Mouse (Mus musculus) testis, postnatal 14 days (tissue): ENCODE measurements at regions not wholly inside any gene's neighbourhood (a gene's known extent, or its start where the extent isn't known, plus 50 kb on each side); places are given as distances from the start of the nearest gene placed in this dataset.

Source experiments
- DNase-seq: peaks from one replicate; pipeline ENCODE4 v3.0.0; 2021; ENCODE audit warnings: low spot score

DNA sequence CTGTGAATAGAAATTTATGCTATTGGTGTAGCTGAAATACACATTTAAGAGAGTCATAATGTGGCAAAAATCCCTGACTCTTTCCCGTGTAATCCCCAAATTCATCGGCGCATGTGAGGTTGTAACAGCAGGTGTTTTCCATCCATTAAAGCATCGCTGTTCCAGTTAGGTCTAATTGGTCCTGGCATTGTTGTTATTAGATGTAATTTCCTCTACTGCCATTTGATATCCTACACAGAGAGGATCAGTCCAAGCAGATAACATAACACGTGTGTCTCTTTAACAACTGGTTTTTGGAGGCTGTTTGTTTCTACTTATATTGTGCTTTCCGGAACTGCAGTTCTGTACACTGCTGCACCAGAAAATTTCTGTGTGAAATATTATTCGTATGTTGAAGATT lies 101.8 kb downstream of the Vgll3 start:
- no peak for DNase-seq

DNA sequence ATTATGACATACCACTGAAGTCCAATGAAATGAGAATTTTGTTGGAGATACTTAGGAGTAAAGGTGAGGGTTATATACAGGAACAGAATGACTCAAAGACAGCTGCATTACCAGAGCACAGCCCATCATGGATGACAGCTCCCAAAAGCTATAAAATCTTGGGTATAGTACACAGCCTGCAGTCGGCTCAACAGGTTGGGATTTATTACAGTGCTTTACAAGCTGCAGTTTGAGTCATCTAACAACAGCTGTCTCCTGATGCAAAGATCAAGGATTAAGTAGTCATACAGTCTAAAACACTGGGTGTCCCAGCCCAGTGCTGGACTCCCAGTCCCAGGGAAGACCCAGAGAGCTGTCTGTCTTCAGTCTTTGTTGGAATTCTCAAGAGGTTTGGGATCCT lies 110.9 kb downstream of the Vgll3 start:
- DNase-seq: no peak

DNA sequence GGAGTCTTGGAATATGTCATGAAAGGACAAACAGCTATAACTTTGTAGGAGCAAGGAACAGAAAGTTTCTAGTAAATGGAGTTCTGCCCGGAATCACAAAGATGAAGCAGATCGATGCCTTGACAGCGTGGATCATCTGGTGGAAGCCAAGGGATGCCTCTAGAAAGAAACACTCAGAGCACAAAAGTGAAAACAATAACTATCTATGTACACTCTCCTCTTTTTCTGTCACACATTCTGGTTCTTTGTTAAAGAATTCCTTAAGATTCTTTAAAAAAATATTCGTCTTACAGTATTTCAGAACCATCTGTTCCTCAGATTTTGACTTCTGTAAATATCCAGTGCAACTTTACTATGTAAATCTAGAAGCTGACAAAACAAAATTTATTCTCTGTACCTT lies 148.8 kb downstream of the Vgll3 start:
- DNase-seq: no peak

DNA sequence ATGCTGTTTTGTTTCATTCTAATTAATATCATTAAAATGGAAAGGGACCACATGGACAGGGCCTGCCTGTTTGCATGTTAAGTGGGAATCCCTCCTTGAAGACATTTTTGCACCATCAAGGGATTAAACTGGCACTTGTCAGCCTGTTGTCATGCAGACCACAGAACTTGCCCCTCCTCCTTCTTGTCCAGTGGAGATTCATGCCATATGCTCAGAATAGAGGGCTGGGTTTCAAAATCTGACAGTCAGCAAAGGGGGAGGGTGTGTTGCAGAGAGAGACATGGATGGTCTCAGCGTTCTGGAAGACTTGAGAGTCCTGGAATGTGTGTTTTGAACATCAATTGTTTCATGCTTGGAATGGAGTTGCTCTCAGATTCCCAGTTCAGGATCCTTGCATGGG lies 149.2 kb downstream of the Vgll3 start:
- no peak for DNase-seq

DNA sequence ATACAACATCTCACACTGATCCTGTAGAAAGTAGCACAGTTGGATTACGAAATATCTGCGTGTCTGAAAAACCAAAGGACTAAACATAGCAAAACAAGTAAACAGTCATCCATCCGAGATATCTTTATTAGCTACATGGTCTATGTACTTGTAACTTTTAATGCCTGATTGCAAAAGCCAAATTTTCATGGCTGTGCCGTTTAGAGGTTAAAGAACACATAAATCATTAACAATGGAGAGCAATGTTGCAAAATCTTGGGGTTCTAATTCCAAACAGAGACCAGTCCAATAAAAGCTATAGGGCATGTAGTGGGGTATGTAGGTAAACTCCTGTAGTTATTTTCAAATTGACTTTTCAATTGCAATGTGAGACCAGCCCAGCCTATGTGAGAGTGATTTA lies 162.0 kb downstream of the Vgll3 start:
- DNase-seq: no peak

DNA sequence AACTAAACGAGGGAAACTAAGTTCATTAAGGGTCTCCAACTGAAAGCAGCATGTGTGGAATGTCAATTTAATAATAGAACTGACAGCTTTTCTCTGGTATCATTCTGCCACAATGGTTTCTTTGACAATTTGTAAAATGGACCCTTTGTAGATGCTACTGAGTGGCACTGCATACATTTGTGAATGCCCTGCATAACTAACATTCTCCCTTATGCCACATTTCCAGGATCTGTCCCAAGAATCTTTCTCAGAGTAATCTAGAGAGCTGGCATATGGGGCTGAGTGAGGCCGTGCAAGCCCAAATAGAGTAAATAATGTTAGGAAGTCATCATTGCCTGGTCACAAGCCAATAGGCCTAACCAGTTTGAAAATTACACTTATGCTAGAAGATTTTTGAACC lies 172.1 kb downstream of the Vgll3 start:
- DNase-seq: no peak

DNA sequence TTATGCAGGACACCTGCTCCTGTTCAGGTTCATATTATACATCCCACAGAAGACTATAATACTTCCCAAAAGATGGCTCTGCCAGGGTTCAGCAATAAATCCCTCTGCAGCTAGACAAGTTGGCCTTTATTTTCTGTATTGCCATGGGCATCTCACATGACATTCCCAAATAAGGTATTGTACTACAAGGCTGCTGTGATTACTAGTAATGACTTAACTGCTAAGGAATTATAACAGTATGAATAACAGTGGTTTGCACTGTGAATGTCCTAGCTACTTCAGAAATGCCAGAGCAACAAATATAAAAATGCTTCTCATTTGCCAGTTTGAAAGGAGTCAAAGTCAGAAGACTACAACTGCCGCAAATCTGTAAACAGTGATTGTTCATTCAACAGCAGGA lies 184.3 kb downstream of the Vgll3 start:
- no peak for DNase-seq

DNA sequence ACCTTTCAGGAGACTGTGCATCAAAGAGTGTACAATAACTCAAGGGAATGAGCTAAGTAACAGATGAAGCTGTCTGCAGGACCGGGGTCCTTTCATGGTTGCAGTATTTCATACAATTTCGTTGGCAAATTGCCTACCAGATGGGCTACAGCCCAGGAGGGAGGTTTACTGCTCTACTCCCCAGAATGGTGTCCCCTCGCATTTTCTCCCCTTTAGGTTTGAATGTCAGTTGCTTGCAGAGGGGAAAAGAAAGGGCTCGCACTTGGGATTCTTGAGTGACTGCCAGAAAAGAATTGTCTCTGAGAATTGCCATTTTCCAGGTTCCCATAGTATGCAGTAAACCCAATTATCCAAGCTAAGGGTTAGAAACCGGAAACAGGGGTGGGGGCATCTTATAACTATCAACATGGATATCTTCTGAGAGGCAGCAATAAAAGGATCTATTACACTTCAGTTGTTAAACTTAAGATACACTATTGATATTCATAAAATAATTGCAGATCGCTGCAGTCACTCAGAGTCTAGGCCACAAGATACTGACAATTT lies 185.7 kb downstream of the Vgll3 start:
- DNase-seq: no peak

DNA sequence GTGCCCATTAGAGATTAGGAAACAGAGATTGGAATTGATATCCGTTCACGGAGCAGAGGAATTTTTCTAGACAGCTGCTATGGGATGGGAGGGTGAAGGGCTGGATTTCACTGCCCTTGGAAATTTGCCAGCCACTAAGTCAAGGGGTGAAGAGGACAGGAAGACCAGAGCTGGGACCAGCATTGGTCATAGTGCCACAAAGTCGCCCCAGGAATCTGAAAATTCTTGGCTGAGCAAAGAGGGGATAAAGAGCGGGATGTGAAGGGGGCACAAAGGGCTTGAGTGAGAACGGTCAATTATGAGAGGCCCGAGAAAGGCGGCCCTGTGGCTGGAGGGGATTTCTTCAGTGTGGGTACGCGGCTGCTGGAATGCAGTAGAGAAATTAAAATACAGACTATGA lies 189.6 kb downstream of the Vgll3 start:
- DNase-seq: no peak

DNA sequence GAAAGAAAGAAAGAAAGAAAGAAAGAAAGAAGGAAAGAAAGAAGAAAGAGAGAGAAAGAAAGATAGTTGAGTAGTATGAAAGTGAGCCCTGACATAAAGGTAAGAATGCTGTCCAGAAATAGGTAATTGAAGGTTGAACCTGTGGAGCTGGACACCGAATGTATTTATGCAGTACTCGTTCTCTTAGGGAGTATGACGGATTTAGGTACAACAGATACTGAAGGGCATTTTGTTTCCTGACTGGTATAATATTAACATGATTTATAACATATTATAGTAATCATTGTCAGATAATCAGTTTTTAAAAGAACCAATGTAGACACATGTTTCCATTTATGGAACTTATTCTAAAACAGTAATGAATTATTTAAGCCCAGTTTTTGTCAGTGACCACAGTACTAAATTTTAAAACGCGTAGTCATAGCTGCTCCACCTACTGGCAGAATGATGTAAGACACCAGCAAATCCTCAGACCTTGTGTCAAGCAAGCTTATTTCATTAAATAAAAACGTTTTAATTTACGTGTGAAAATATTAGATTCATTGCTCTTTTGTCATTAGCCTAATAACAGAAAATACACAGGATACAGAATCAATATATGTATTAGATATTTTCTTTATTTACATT lies 191.0 kb downstream of the Vgll3 start:
- no peak for DNase-seq

DNA sequence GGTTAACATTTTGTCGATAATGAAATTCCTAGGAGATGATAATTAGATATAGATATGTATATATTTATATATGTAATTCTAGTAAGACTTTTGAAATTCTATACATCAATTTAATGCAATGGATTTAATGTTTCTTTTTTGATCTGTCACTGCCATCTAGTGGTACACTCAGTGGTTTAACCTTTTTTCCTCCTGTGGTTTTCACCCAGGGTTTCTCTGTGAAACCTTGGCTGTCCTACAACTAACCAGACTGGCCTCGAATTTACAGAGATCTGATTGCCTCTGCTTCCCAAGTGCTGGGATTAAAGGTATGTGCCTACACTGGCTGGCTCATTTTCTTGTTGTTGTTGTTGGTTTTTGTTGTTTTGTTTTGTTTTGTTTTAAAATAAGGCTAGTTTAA lies 198.6 kb downstream of the Vgll3 start:
- no peak for DNase-seq

DNA sequence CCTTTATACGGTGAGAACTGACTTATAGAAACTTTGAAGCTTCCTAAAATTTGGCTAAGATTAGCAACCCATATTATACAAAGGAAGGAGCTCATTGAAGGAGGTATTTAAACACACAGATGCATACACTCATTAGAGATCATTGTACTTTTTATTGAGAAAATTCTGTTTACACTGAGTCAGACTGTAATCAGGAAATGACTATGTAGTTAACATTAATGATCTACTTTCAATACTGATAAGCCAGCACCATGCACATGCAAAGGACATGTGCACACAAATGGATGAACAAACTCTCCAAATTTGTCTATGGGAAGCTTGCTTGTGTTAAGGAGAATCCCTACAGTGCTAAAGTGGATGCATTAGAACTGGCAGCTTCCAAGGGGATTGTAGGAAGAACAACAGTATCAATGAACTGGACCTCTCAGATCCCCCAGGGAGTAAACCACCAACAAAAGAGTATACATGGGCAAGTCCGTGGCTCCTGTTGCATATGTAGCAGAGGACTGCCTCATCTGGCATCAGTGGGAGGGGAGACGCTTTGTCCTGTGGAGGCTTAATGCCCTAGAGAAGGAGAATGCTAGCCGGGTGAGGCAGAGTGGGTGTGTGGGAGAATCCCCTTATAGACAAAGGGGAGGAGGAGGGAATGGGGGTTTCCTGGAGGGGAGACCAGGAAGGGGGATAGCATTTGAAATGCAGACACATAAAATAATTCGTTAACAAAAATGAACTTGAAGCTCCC lies 200.0 kb downstream of the Vgll3 start:
- no peak for DNase-seq

DNA sequence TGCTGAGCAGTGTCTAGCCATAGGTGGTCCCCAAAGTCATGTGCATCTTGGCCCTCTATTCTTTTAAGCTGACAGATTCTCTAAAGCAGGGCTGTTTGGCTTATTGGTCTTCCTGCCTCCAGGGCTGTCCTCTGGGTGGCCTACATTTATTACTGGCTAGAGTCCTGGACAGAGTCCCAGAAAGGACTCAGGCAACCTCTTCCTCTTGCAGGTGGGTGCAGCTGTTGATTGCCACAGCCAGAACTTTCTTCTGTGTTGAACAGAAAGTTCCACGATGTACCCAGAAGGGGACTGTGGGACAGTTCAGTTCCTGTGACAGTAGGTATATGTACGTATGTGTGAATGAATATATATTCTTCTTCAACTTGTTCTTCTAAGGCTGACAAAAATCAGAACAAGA lies 202.0 kb downstream of the Vgll3 start:
- DNase-seq: peak; percentile 33

DNA sequence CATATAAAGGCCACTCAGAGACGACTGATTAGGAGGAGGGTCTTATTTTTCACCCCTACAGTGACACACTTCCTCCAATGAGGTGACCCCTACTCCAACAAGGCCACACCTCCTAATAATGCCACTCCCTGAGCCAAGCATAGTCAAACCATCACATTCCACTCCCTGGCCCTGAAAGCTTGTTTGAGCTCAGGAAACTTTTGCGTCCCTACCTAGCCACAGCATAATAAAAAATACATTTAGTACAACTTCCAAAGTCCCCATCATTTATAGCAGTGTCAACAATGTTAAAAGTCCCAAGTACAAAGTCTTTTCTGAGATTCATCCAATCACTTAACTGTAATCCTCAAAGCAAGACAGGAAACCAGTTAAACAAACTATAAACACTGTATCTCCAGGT lies 208.3 kb downstream of the Vgll3 start:
- no peak for DNase-seq
